Mouse (Mus musculus) right cerebral cortex, adult 2 months (tissue): ENCODE measurements at regions not wholly inside any gene's neighbourhood (a gene's known extent, or its start where the extent isn't known, plus 50 kb on each side); places are given as distances from the start of the nearest gene placed in this dataset.

Source experiments
- DNase-seq, 2 experiments: peaks; one replicate each; pipeline ENCODE4 v3.0.0; 2021 to 2022; ENCODE audit warnings: low spot score in 2 of 2

DNA sequence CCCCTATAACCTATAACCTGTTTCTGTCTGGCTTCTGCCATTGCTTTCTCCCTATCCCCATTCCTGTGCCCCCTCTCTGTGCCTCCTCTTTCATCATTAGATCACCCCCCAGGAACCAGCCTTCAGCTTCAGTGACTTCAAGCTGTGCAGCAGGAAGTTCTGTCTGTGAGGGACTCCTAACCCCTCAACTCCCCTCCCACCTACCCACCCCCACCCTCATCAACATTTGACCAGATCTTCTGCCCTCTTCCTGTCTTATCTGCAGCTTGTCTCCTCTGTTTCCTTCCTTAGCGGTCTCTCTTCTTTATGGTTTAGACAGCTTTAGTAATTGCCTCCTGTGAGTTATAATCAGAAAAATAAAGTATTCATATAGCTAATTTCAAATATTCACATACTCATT lies 266.6 kb upstream of the Gm765 start:
- no peak for DNase-seq

DNA sequence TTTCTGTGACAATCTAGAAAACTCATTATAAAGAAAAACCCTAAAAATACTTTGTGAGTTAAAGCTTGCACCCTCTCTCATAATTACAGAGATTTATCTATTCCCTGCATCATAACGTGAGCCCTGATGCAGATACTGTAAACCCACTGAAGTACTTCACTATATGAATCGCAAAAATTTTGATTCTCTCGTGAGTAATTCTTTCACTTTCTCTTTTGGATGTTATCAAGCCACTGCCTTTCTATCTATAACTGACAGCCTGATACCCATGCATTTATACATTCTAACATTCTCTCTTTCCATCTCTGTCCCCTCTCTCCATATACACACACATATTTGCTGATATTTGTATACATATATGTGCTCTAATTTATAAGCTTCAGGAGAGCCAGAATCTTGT lies 264.1 kb upstream of the Gm765 start:
- no peak for DNase-seq

DNA sequence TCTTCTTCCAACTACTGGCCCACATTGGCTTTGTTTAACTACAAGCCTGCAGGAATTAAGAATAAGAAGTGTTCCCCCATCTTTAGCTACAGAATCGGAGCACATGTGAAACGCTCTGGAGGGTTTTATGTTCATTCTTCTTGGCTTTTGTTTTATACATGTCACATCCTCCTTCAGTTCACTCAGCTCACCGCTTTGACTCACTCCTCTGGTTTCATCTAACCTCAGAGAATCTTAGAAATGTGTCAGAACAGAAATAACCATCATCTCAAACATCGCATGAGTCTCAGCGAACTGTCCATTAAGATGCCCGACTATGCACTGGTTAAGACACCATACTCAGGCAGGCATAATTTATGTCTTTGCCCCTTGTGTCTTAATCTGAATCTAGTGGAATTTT lies 255.1 kb upstream of the Gm765 start:
- DNase-seq = no peak

DNA sequence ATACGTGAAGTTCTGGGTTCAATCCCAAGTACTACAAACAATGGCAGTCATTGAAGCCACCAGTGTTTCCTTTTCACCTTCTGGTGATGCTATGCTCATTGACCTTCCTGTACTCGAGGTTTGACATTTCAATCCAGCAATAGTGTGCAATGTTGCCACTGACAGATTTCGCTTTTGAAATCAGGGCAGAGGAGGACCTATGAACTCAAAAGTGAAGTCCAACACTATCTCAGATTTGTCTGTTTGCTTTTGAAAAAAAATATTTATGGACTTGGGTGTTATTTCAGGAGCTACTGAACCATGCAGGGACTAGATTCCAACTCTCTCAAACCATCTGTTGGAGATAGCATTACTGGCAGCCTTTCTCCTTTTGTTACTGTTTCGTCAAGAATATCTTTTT lies 248.4 kb upstream of the Gm765 start:
- DNase-seq = no peak

DNA sequence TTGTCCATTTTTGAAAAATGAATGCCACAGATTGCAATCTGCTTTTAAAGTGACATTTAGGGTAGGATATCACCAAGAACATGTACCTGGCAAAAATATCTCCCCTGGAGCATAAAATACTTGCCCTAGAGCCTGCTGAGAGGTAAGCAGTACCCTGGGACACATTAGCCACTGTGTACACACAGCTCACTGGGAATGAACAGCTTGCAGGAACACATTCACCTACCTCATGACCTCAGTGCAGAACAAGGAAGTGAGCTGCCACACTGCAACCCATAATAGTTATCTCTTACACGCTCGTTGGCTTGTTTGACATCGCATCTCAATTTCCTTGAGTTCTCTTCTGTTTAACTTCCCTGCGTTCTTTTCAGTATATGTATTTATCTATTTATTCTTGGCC lies 246.4 kb upstream of the Gm765 start:
- no peak for DNase-seq

DNA sequence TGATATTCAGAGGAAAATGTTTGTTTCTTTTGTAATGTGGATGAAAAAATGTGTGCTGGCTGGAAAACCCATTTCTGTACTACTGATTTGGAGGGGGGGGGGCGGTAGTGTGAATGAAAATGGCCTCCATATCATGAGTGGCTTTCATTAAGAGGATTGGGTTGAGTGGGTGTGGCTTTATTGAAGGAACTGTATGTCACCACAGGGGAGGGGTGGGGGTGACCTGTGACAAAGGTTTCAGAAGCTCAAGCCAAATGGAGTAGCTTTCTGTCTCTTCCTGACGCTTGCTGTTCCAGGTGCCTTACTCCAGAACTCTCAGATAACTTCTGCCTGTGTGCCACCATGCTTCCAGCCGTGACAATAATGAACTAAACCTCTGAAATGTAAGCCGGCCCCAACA lies 242.0 kb upstream of the Gm765 start:
- no peak for DNase-seq

DNA sequence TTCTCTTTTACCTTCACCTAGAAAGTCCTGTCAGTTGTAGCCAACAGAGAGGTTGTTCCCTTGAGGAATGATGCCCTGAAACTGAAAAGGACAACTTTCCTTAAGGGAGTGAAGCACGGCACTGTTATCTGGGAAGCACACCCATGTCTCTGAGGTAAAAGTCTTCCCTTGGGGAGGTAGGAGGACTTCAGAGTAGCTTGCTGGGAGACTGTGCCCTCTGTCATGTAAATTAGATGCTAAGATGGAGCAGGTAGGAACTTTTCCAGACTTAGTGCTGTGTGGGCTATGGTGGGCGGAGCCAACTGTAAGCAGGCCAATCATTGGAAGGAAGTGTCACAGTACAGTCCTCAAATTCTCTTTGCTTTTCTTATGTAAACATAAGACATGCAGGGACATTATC lies 240.3 kb upstream of the Gm765 start:
- DNase-seq = no peak

DNA sequence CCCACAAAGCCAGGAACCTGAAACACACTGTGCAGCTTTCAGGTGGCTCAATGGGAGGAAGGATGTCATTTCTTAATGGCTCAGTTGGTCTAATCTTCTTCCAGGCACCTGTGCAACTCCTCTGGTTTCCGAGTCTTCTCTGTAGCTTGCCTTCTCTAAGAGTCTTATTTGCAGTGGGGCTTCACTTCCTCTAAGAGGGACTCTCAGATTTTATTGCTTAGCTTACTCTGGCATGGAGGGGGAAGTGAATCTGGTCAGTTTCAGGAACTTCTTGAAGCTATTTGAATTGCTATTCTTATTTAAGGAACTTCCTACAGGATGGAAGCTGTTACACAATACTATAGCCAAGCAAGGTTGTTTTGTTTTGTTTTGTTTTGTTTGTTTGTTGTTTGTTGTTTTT lies 232.7 kb upstream of the Gm765 start:
- DNase-seq = no peak

DNA sequence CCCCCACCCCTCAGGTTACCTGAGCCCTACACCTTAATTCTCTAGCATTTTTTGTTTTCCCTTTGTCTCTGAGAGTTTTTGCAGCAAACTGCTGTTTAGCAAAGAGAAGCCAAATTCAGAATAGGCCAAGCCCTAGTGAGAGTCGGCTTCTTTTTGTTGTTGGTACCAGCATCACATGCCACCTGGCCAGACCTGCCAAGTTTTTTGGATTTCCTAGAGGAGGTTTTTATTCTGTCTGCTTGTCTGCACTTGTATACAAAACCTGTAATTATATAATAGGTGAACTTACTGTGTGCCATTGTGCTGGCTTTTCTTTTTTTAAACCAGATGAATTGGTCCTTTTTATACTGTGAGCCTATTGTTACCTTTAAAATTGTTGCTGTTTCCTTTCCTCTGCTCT lies 213.1 kb upstream of the Gm765 start:
- no peak for DNase-seq

DNA sequence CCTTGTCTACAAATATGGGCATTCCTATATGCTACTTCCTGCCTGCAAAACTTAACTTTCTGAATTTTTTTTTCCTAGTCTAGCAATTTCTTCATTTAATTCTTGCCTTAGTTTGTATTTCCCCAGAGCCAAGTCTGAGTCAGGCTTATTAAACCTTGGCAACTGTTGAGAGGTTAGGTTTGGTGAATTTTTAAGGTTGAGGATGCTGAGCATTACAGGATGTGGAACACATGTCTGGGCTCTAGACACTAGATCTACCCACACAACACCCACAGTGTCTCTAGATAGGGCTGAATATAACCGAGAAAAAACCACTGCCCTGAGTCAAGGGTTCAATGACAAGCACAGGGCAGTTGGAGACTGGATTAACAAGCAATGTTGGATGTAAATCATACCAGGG lies 211.4 kb upstream of the Gm765 start:
- DNase-seq = no peak

DNA sequence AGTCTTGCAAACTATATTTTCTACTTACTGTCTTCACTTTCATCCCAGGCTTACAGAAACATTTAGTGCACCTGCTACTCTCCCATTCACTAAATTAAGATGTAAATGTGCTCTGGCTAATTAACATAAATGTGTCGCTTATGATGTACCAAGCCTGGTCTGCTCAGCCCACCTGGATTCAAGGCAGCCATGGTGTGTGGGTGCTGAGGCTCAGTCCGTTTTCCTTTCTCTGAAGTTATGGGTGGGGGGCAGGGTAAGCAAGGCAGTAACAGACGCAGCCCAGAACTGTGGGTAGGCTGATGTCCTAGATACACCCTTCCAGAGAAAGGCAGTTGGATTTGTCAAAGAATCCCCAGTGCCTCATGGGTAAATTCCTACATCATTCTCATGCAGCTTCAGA lies 209.2 kb upstream of the Gm765 start:
- DNase-seq = peak in 1 of 2 experiments; percentile 15

DNA sequence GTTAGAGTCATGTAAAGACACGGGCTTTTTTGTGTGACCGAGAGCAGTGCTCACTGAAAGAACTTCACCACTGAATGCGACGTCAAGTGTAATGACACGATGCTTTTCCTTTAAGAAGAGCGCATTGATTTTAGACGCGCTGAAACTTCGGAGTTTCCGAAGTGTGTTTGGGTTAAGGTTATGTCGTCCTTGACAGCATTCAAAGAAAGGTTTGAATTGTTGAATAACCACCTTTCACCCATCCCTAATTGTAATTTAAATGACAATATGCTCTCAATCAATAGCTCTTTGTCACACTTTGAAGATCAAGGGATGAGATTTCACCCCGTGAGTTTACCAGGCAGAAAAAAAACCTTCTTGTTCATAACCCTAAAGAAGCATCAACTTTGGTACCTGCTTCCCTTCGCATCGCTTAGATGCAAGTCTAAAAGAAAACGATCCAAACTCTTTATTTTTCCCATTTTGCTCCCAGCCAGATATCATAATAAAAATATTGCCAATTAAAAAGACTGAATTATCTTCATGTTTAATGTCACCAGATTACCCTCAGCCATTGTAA lies 184.4 kb upstream of the Gm765 start:
- no peak for DNase-seq

DNA sequence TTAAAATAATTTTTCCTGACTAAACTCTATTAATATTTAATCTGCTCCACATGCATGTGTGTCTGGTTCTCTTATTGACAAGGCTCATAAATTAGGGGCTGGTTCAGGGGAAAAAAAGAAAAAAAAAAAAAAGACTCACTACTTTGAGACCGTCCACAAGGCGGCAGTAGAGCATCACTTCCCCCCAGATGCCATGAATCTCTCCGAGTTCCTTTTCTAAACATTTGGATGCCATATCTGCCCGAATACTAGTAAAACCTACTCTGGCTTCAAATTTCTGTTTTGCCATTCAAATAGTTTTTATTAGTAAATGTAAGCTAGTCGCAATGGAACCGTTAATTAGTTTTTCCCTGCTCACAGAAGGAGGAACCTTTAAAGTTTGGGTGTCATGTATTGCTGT lies 182.7 kb upstream of the Gm765 start:
- DNase-seq = peak; percentile 54 to 71

DNA sequence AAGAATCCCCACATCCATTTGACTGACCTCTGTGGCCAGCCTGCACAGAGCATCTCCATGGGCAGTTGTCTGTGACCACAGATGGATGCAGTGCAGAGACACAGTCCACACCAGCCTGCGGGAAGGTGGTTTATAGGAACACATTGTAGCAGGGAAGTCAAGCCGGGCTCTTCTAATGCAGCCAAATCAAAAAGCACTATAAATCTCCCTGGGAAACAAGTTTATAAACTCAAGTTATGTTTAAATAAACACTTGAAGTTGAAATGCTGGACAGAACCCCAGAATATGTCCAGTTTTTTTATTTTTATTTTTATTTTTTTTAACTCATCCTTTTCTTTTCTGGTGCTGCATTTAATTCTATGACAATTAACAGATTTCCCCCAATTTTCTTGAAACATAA lies 182.1 kb upstream of the Gm765 start:
- DNase-seq = no peak

DNA sequence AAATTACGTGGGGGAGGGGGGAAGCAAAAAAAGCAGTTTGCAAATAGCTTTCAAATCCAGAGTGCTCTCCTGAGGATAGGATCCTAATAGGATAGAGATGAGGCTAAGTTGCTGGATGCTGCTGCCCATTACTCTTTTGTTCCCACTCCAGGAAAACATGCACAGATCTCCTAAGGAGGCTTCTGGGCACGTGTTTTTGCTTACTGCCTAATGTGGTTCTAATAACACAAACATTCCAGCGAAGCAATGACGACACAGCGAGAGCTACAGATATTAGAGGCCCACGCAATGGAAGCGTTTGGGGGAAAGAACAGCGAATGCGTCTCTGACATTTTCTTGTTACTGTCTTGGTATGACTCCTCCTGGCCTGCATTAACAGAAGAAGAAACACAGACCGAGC lies 179.0 kb upstream of the Gm765 start:
- no peak for DNase-seq

DNA sequence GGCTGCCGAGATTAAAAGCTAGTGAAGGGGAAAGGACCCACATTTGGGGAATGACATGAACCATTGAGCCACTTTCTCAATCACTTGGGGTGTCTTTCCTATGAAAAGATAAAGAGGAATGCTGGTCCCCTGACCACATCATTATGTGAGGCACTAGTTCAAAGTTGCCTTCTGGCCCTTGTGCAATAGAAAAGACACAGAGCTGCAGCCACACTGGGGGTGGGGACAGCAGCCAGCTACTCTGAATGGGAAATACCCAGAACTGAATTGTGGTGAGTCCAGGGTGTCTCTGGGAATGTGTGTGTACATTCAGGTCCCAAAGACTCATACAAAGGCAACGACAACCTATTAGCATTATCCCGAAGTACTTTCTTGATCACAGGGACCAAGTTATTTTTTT lies 172.3 kb upstream of the Gm765 start:
- no peak for DNase-seq

DNA sequence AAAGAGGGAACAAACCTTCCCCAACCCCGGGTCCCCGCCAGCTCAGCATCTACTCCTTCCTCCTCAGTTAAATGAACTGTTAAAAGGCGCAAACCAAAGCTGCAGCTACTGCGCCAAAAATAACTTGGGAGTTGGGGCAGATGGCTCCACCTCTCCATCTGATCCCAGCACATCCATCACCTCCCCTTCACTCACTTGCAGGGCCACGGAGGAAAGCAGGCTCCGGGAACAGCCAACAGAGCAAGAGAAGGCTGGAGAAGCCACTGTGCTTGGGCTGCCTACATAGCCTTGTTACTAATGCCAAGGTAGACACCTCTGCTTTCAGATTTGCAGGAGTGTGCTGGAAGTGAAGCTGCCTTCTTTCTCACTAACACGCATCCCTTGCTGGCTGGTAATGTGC lies 171.8 kb upstream of the Gm765 start:
- peak; percentile 33 to 44 for DNase-seq

DNA sequence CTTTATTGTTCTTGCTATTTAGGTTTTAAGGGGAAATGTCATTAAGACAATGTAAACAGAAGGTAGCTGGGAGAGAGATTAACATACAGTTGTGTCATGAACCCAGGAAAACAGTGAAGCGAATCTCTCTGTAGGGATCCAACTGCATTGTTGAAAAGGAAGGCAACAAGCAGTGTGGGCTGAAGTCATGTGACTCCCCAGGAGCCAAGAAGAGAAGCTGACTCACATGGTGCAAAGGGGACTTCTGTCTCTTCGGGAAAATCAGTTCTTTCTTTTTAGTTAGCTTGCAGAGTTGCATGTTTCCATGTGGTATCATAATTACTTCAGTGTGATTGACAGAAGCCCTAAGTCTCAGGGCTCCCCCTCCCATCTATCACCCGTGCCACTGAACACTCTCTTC lies 170.7 kb upstream of the Gm765 start:
- no peak for DNase-seq

DNA sequence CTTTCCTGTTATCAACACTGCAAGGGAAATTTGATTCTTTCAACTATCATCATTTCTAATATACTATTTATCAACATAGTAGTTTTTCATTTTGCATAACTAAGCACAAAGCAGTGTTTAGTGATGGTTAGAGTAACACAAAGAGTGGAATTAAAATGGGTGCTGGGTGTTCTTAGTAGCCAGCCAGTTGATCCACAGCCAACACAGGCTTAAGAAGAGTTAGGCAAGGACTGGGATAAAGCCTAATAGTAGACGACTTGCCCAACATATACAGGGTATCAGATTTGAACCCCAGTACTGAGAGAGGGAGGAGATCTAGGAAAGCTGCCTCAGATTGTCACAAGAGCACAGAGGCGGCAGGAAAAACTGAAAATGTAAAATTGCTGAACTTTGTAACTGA lies 160.2 kb upstream of the Gm765 start:
- DNase-seq = no peak

DNA sequence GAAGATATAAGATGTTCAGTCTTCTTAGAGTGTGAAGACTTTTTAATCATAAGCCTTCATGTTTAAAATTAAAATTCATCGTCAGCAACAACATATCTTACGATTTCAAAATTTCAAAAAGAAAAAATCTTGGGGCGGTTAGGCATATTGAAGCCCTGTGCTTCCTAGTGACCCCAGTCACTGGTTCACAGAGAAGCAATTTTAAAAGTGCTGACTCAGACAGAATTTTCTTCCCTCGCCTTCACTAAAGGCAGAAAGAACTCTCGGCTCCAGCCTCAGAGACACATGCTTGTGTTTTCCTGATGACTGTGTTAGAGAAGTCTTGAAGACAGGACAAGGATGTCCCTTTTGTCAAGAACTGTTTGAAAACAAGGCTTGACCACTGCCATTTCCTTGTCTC lies 157.2 kb upstream of the Gm765 start:
- no peak for DNase-seq

DNA sequence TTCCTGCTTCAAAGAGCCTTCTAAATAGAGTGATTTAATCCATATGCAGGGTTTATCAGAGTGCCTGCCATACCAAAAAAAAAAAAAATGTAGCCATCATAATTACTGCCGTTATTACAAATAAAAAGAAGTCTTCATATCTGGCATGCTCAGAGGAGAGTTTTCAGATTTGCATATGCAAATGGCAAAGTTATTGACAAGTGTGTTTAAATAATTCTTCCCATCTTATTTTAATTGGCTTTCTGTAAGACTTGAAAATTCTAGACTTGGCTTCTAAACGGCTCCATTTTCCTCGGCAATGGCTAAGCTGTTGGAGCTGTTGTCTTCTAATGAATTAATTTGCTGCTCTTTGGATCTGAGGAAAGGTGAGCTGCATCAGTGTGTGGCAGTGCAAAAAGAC lies 144.1 kb upstream of the Gm765 start:
- no peak for DNase-seq

DNA sequence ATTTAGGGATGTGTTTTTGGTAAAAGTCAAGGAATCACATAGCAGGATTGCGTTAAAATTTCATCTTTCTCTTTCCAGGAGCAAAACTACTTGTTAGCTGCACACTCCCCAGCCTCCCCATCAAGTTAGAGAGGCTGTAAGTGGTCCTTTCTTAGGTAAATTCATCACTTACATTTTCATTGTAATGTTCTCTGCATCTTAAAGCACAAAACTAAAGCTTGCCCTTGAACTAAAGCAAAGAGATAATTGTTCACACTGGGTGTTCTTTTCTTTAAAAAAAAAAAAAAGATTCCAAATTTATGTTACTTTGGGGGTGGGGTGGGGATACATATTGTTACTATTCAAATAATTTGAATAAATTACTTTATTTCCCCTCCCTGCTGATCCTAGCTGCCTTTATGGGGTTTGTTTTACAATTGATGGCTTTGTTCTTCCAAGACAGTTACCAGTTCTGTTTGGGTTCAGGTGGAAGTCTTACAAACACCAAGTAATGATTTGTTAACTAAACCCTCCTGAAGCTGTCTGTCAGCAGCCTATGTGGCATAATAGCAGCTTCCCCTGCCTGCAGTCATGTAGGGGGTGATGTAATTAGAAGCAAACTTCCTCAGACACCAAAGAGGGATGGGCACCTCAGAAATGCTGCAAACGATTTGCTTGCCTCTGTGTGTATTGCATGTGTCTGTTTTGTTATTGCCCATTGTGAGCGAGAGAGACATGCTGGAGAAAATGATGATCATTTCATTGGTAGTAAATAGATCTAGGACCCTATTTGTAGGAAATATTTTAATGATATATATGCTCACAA lies 141.0 kb upstream of the Gm765 start:
- DNase-seq = no peak

DNA sequence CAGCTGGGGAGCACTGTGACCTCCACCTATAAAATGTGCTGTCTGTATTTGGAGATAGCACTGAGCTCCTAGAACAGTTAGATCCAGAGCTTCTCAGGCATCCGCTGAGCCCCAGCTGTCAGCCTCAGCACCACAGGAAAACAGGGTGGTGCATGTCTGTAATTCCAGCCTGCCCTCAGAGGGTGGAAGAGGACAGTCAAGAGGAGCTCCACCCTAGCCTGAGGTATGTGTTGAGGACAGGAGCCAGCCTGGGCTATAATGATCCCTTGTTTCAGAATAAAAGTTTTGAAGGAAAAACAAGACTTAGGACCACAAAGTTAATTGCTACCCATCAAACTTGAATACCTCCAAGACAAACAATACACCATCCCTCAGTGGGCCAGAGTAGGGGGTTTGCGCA lies 139.8 kb upstream of the Gm765 start:
- DNase-seq = no peak

DNA sequence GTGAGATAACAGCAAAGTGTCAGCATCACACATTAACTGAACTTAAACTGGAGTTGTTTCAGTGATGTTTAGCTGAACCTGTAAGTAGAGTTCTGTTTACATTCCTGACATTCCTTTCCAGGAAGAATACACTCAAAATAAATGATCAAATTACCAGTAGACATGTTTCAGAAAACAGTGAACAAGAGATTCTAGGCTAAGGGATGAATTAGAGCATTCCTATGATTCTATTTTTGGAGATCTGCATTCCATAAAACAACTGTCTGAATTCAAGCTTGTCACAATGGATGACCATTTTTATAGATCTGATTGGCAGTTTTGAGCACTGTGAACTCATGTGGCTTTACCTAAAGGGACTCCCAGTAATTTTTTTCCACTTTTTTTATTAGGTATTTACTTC lies 125.0 kb upstream of the Gm765 start:
- no peak for DNase-seq
